Mouse (Mus musculus): ENCODE measurements at regions not wholly inside any gene's neighbourhood (a gene's known extent, or its start where the extent isn't known, plus 50 kb on each side); places are given as distances from the start of the nearest gene placed in this dataset.

- no peak for TF ChIP-seq GATA1 (IDR thresholded peaks at IDR 0.05; ENCODE audit: low read length)
- no peak for TF ChIP-seq TAL1 (IDR thresholded peaks at IDR 0.05; ENCODE audit: low read length)
These were observed 269.7 kb downstream of the Gm11232 start for GRCm38 (mm10) chr4:71488059-71488458.
